Mouse (Mus musculus) myocyte (in vitro differentiated cells): ENCODE measurements around the gene Pappa.

Experiments used
- E2F4 ChIP-seq: IDR thresholded peaks from one replicate; pipeline ENCODE4 v1.6.1; 2011; ENCODE audit warnings: mild to moderate bottlenecking, control low read depth, moderate library complexity; ENCODE audit not compliant: insufficient read depth
- MAX ChIP-seq: IDR thresholded peaks from one replicate; pipeline ENCODE4 v1.6.1; 2011; ENCODE audit warnings: low read depth, mild to moderate bottlenecking, control low read depth
- MYOG ChIP-seq, 3 experiments: IDR thresholded peaks; one replicate each; pipeline ENCODE4 v1.6.1; 2011; ENCODE audit warnings: control low read depth in 2 of 3, low read depth in 2 of 3, mild to moderate bottlenecking in 2 of 3; ENCODE audit not compliant: insufficient read length in 2 of 3, control insufficient read depth in 1 of 3, insufficient read depth in 1 of 3
- POLR2A ChIP-seq: IDR thresholded peaks from one replicate; pipeline ENCODE4 v1.6.1; 2011; ENCODE audit warnings: low read depth, mild to moderate bottlenecking, control low read depth, moderate library complexity; ENCODE audit not compliant: insufficient read length
- SRF ChIP-seq: IDR thresholded peaks from one replicate; pipeline ENCODE4 v1.6.1; 2011; ENCODE audit warnings: low read depth; ENCODE audit not compliant: control insufficient read depth, insufficient read length
- TCF12 ChIP-seq: IDR thresholded peaks from one replicate; pipeline ENCODE4 v1.6.1; 2011; ENCODE audit warnings: mild to moderate bottlenecking, control low read depth; ENCODE audit not compliant: poor library complexity, insufficient read depth, severe bottlenecking

DNA sequence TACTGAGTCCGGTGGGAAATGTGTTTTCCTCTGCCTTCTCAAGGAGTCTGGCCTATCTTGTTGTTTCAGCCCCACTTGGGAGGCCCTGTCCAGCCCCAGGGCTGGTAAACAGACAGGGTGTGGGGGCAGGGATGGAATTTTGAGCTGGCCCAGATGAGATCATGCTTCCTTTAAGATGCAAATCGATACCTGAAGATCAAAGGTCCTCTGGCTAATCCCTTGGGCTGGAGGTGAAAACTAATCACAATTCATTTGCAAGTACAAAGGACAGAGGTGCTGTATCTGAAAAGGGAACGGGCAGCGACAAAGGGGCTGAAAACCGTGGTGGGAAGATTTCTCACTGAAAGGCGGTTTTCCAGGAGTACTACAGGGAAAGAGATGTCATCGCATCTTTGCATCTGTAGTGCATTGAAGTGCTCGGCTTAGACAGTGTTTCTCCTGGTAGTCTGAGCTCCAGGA lies 114.6 kb downstream of the Pappa start:
- TF ChIP-seq POLR2A (no peak), SRF (no peak), E2F4 (no peak), MYOG (IDR thresholded peaks at IDR 0.05; ENCODE audit: control insufficient read depth in 1 of 3, insufficient read depth in 1 of 3, insufficient read length in 2 of 3, low read depth in 2 of 3) (no peak), TCF12 (no peak), MAX (no peak)
